Mouse (Mus musculus) thymus, adult 2 months (tissue): ENCODE data around the gene Cyren. TPM values are rescaled to one million over a fixed set of nuclear protein-coding genes. Genes with fewer than 3 reads are reported as not detected.

Source experiments
- DNase-seq: peaks from one replicate; pipeline ENCODE4 v3.0.0; 2021
- H3K27ac ChIP-seq: fragments of 200-500 bp; 2 replicates; pipeline ENCODE4 v1.5.1; 2012; ENCODE audit warnings: low read length, control low read depth; ENCODE audit not compliant: control insufficient read depth, insufficient read depth
- H3K27me3 ChIP-seq: fragments of 200-500 bp; 2 replicates; pipeline ENCODE4 v1.6.1; 2012; ENCODE audit warnings: mild to moderate bottlenecking, low read length, moderate library complexity, mixed read lengths; ENCODE audit not compliant: control insufficient read depth, insufficient read depth
- H3K36me3 ChIP-seq: fragments of 200-500 bp; 2 replicates; pipeline ENCODE4 v1.6.1; 2012; ENCODE audit warnings: mild to moderate bottlenecking, low read length, moderate library complexity; ENCODE audit not compliant: control insufficient read depth, insufficient read depth
- H3K4me1 ChIP-seq: fragments of 200-500 bp; replicated peaks from 2 replicates; pipeline ENCODE4 v1.6.1; 2012; ENCODE audit warnings: low read length; ENCODE audit not compliant: control insufficient read depth, insufficient read depth
- H3K4me3 ChIP-seq: fragments of 200-500 bp; 2 replicates; pipeline ENCODE4 v1.5.1; 2012; ENCODE audit warnings: mild to moderate bottlenecking, low read length, control low read depth, moderate library complexity; ENCODE audit not compliant: control insufficient read depth, insufficient read depth
- CTCF ChIP-seq: fragments of 200-500 bp; IDR thresholded peaks from 2 replicates; pipeline ENCODE4 v1.5.1; 2012; ENCODE audit warnings: mild to moderate bottlenecking, control low read depth, low read length, moderate library complexity, borderline replicate concordance; ENCODE audit not compliant: control insufficient read depth, poor library complexity, insufficient read depth; ENCODE audit errors: extremely low read depth
- POLR2A ChIP-seq: fragments of 200-500 bp; IDR thresholded peaks from 2 replicates; pipeline ENCODE4 v1.6.1; 2012; ENCODE audit warnings: mild to moderate bottlenecking, low read length, control low read depth, moderate library complexity; ENCODE audit not compliant: control insufficient read depth, poor library complexity, insufficient read depth; ENCODE audit errors: extremely low read depth
- WGBS: fragments of 180-500 bp; shearing (Covaris S2); methylation state at CpG from one replicate; pipeline ENCODE4 v1.1.7; 2018; 5-methylcytosine and 5-hydroxymethylcytosine counted together
- polyA plus RNA-seq: library from polyadenylated mRNA; depleted of rRNA; stranded (reverse); fragments of >200 nt; gene quantifications from 2 replicates; pipeline ENCODE4 v1.2.3, GENCODE M21; 2012

Gene Cyren
- polyA plus RNA-seq, 1 experiment, result 20.1 TPM

GRCm38 (mm10) chr6:34875268-34875761 is 2.5 kb downstream of the Cyren start:
- TF ChIP-seq CTCF (0 out of 2 replicates have a peak, but pooled peaks have one; percentile 18), POLR2A (peak; percentile 39; the same call in 1 of the 2 replicates)
- peaks cover 38% of the 10 kb centered on the region for H3K4me1 ChIP-seq
- no peaks in the 10 kb centered on the region for H3K27me3 ChIP-seq
- peak; percentile 89 for DNase-seq
- no peaks in the 10 kb centered on the region for H3K36me3 ChIP-seq
- peak overlapping the region; percentile 38 for H3K4me3 ChIP-seq
- WGBS, result 6% methylated on average over 15 of the region's 15 CpGs
- H3K27ac ChIP-seq, result peak overlapping the region; percentile 88

- Histone ChIP-seq H3K27ac (peak overlapping the region; percentile 88), H3K4me1 (peaks cover 43% of the 10 kb centered on the region), H3K27me3 (no peaks in the 10 kb centered on the region), H3K4me3 (no peak overlapping the region), H3K36me3 (no peaks in the 10 kb centered on the region)
- TF ChIP-seq POLR2A (no peak), CTCF (no peak)
- DNase-seq, result no peak
- 40% methylated on average over 21 of the region's 21 CpGs for WGBS
Observed at GRCm38 (mm10) chr6:34874101-34874921, 3.5 kb downstream of the Cyren start.

- H3K36me3 ChIP-seq, result no peaks in the 10 kb centered on the region
- H3K27me3 ChIP-seq, result no peaks in the 10 kb centered on the region
- no peak for DNase-seq
- H3K4me1 ChIP-seq, result peaks cover 43% of the 10 kb centered on the region
- no peak overlapping the region for H3K27ac ChIP-seq
- WGBS, result 92% methylated on average over 10 of the region's 10 CpGs
- H3K4me3 ChIP-seq, result no peak overlapping the region
- no peak for TF ChIP-seq CTCF
- TF ChIP-seq POLR2A, result no peak
Observed at GRCm38 (mm10) chr6:34872871-34873270, 5.0 kb downstream of the Cyren start.

- whole genome bisulfite sequencing, result 87% methylated on average over 7 of the region's 7 CpGs
- TF ChIP-seq POLR2A (no peak), CTCF (no peak)
- no peak for DNase-seq
- no peaks in the 10 kb centered on the region for H3K27me3 ChIP-seq
- no peaks in the 10 kb centered on the region for H3K36me3 ChIP-seq
- peaks cover 47% of the 10 kb centered on the region for H3K4me1 ChIP-seq
- H3K27ac ChIP-seq, result no peak overlapping the region
- H3K4me3 ChIP-seq, result no peak overlapping the region
Observed at GRCm38 (mm10) chr6:34871929-34872328, 5.9 kb downstream of the Cyren start.

GRCm38 (mm10) chr6:34870724-34871123 is 7.1 kb downstream of the Cyren start:
- TF ChIP-seq POLR2A, result no peak
- TF ChIP-seq CTCF, result no peak
- Histone ChIP-seq H3K27me3 (no peaks in the 10 kb centered on the region), H3K36me3 (no peaks in the 10 kb centered on the region), H3K4me3 (no peak overlapping the region), H3K27ac (no peak overlapping the region), H3K4me1 (peaks cover 43% of the 10 kb centered on the region)
- 80% methylated on average over 5 of the region's 5 CpGs for WGBS
- no peak for DNase-seq

- Histone ChIP-seq H3K4me3 (no peak overlapping the region), H3K27me3 (no peaks in the 10 kb centered on the region), H3K36me3 (no peaks in the 10 kb centered on the region), H3K4me1 (peaks cover 38% of the 10 kb centered on the region), H3K27ac (peak overlapping the region; percentile 57; the same call in 1 of the 2 replicates)
- 56% methylated on average over 5 of the region's 5 CpGs for WGBS
- no peak for TF ChIP-seq POLR2A
- no peak for TF ChIP-seq CTCF
- DNase-seq, result no peak
Observed at GRCm38 (mm10) chr6:34870136-34870535, 7.7 kb downstream of the Cyren start.
